29 mouse cellular contexts compared by ENCODE assay signal in genomic region chr4:132898197-132898596, GRCm38 (mm10). TPM values are rescaled to one million over a fixed set of nuclear protein-coding genes. Genes with fewer than 3 reads are reported as not detected.
A peak's percentile ranks its signal among the peaks of the same experiment; 100 is the strongest.
DNase-seq lines count a peak whose midpoint lies in the region; ATAC-seq and TF ChIP-seq lines count a peak whose summit lies in the region.
"Had no signal": no experiment of that assay in that cellular context is flagged by ENCODE, and none has a peak within 500 bp of the region (broad histone marks: within the 10 kb centered on the region; RNA-seq: fewer than 3 reads in every experiment).

No protein-coding gene starts in this region.

- peak overlapping the region; percentile 43 for H3K27ac ChIP-seq in gastrocnemius, adult 2 months
- H3K27ac ChIP-seq: hindbrain, embryonic 10.5 days; hindbrain, embryonic 15.5 days; intestine, embryonic 15.5 days; limb, embryonic 10.5 days; limb, embryonic 15.5 days; liver, embryonic 13.5 days; midbrain, embryonic 13.5 days had no signal

- intact Hi-C loops in gastrocnemius, adult 2 months (cut with DNase I), result no loop called here

- no peak for DNase-seq in gastrocnemius, adult 2 months
- no peak for DNase-seq in gastrocnemius, postnatal 25 days
- peak; percentile 13 to 22 for DNase-seq in adrenal gland, postnatal 36 days
- no peak for DNase-seq in frontal cortex, postnatal 36 days (ENCODE audit: low spot score in 2 of 2)
- no peak for DNase-seq in cerebellum, postnatal 36 days
- DNase-seq: B cell, adult 2 months; cerebellum, adult 11 months; cerebellum, adult 9-10 months; gastrocnemius, postnatal 10 days; heart, postnatal 14 days; kidney, postnatal 14 days; layer of hippocampus, adult 9-11 months; liver, embryonic 13.5 days; lung, adult 18-20 months; lung, postnatal 4 days; retina, postnatal 1 day; right cerebral cortex, postnatal 14 days; thymus, adult 2 months had no signal

- TF ChIP-seq CTCF in gastrocnemius, adult 2 months (IDR thresholded peaks at IDR 0.05), result no peak

- peak; percentile 97 for ATAC-seq in CD4-positive, CD25-positive, alpha-beta regulatory T cell, adult 4 months
- ATAC-seq: forebrain, embryonic 16.5 days; intestine, embryonic 15.5 days; lung, postnatal 0 days; midbrain, embryonic 13.5 days had no signal

- H3K4me3 ChIP-seq in gastrocnemius, adult 2 months, result no peak overlapping the region
- H3K4me3 ChIP-seq: erythroblast, embryonic 14.5 days; hindbrain, embryonic 10.5 days; hindbrain, embryonic 15.5 days; intestine, embryonic 15.5 days; limb, embryonic 10.5 days; limb, embryonic 15.5 days; liver, embryonic 13.5 days; megakaryocyte, embryonic 14.5 days; midbrain, embryonic 13.5 days had no signal

RNA-seq across cellular contexts. Expression of gene Stx12, which starts 13.9 kb away (rescaled TPM):
- total RNA-seq in gastrocnemius, adult 2 months (2021), result 10 to 100 TPM; 24.1 to 25.7 TPM
- total RNA-seq in gastrocnemius, postnatal 25 days (2021), result 10 to 100 TPM; 20.7 to 23.3 TPM
- 10 to 100 TPM; 32.3 to 38.6 TPM for polyA plus RNA-seq in CD4-positive, CD25-positive, alpha-beta regulatory T cell, adult 4 months (2017; shearing (Covaris generic))
- 10 to 100 TPM; 60.9 to 64.1 TPM for total RNA-seq in adrenal gland, postnatal 36 days (2021)

RNA-seq across cellular contexts. Expression of gene Fam76a, which starts 24.2 kb away (rescaled TPM):
- total RNA-seq in gastrocnemius, adult 2 months (2021), result 10 to 100 TPM; 23.5 to 29.9 TPM
- total RNA-seq in gastrocnemius, postnatal 25 days (2021), result 10 to 100 TPM; 19.8 to 23.0 TPM
- polyA plus RNA-seq in CD4-positive, CD25-positive, alpha-beta regulatory T cell, adult 4 months (2017; shearing (Covaris generic)), result 10 to 100 TPM; 16.5 to 21.1 TPM
- total RNA-seq in adrenal gland, postnatal 36 days (2021), result 10 to 100 TPM; 35.5 to 38.6 TPM

RNA-seq across cellular contexts. Expression of gene Ppp1r8, which starts 55.2 kb away (rescaled TPM):
- total RNA-seq in gastrocnemius, adult 2 months (2021), result 10 to 100 TPM; 13.6 to 14.8 TPM
- total RNA-seq in gastrocnemius, postnatal 25 days (2021), result 10 to 100 TPM; 13.1 to 13.5 TPM
- polyA plus RNA-seq in CD4-positive, CD25-positive, alpha-beta regulatory T cell, adult 4 months (2017; shearing (Covaris generic)), result 10 to 100 TPM; 22.2 to 34.8 TPM
- 10 to 100 TPM; 43.0 to 49.3 TPM for total RNA-seq in adrenal gland, postnatal 36 days (2021)

Comparison
In these comparisons a context has a peak if more than half of its experiments do, and no peak if none do; other contexts are left out.
1. DNase-seq: peak in adrenal gland, postnatal 36 days (2 of 2); none in gastrocnemius, adult 2 months (single experiment), gastrocnemius, postnatal 25 days (single experiment), frontal cortex, postnatal 36 days (0 of 2) and cerebellum, postnatal 36 days (0 of 2).